Mouse (Mus musculus): ENCODE results near the gene Gm42420. TPM values are rescaled to one million over a fixed set of nuclear protein-coding genes. Genes with fewer than 3 reads are reported as not detected.

The Gm42420 gene
- total and polyA plus RNA-seq, 2 experiments from 2014 or later: 0.53 TPM; not detected in 1

- no peaks in the 10 kb centered on the region for H3K9me3 ChIP-seq (ENCODE audit: low read length)
- peaks cover 11% of the 10 kb centered on the region; the same call in 1 of the 2 replicates for H3K4me1 ChIP-seq (ENCODE audit: insufficient read depth)
- H3K4me3 ChIP-seq (ENCODE audit: low read depth, low read length): no peak overlapping the region
- no peak overlapping the region for H3K9ac ChIP-seq
- no peak overlapping the region for H3K27ac ChIP-seq (ENCODE audit: low read depth, low read length)
- WGBS: 82% methylated on average over 3 of the region's 3 CpGs
- no peaks in the 10 kb centered on the region for H3K27me3 ChIP-seq (ENCODE audit: insufficient read depth, low read length)
- no peak overlapping the region for H3K4me2 ChIP-seq (ENCODE audit: low read depth)
- no peak for TF ChIP-seq CTCF (IDR thresholded peaks at IDR 0.05; ENCODE audit: low read depth)
- ATAC-seq: no peak
- H3K36me3 ChIP-seq (ENCODE audit: insufficient read depth): no peaks in the 10 kb centered on the region
- DNase-seq: no peak
Measured at GRCm38 (mm10) chr6:39570426-39570825, 15.1 kb upstream of the Gm42420 start.

DNA sequence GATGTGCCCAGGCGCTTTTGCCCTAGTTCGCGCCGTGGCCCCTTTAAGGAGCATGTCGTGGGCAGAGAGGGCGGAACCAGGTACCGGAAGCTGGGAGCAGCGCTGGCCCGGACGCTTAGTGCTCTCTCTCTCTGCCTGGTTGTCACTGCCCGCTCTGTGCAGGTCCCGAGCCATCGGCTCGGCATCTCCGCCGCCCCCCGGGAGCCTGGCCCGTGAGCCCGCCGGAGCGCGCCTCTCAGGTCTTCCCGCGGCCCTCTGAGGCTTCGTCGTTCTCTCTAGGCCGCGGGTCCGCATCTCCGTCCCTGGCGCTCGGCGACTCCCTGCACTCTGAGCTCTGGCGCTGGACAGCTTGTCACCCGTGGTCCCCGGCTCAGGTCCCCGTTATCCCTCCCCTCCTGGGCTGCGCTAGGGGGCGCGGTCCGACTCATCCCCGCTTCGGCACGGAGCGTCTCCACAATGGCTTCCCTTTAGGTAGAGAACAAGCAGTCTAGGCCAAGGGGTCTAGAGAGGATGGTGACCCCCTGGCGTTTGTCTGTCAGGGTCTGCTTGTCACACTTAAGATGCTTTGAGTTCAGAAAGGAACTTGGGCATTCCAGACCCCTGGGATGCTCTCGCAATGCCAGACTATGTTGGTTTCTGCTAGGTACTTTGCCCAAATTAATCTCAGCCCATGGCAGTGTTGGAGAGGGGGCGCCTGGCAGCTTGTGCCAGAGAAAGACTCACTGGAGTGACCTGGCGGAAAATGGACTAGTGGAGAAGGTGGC is 11.6 kb upstream of the Gm42420 start, which contains the start of gene Adck2:
Gene Adck2 (plus strand): TSS at position 83 of the 764 bp plus-strand sequence.
- H3K4me2 ChIP-seq (ENCODE audit: low read depth): peak within 1 kb of the TSS; percentile 89
- under 1% methylated on average over 49 of the region's 49 CpGs for WGBS
- no peaks in the 10 kb centered on the region for H3K9me3 ChIP-seq (ENCODE audit: low read length)
- ATAC-seq (peak; percentile 97), DNase-seq (peak; percentile 84)
- H3K4me3 ChIP-seq (ENCODE audit: low read depth, low read length): peak within 1 kb of the TSS; percentile 66
- H3K27ac ChIP-seq (ENCODE audit: low read depth, low read length): peak within 1 kb of the TSS; percentile 90
- H3K27me3 ChIP-seq (ENCODE audit: insufficient read depth, low read length): no peaks in the 10 kb centered on the region
- H3K36me3 ChIP-seq (ENCODE audit: insufficient read depth): peaks cover 21% of the 10 kb centered on the region
- peaks cover 11% of the 10 kb centered on the region; the same call in 1 of the 2 replicates for H3K4me1 ChIP-seq (ENCODE audit: insufficient read depth)
- TF ChIP-seq CTCF (IDR thresholded peaks at IDR 0.05; ENCODE audit: low read depth): peak; percentile 64
- peak within 1 kb of the TSS; percentile 88 for H3K9ac ChIP-seq

DNA sequence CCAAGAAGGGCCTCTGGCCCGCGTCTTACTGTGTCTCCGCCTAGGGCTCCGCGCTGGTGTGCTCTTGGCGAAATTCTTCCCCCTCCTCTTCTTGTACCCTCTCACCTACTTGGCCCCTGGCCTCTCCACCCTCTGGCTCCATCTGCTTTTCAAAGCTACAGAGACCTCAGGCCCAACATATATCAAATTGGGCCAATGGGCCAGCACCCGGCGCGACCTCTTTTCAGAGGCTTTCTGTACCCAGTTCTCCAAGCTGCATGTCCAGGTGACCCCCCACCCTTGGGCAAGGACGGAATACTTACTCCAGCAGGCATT is 11.0 kb upstream of the Gm42420 start:
- H3K9me3 ChIP-seq (ENCODE audit: low read length): no peaks in the 10 kb centered on the region
- no peak for ATAC-seq

GRCm38 (mm10) chr6:39574951-39575350 is 10.6 kb upstream of the Gm42420 start:
- Histone ChIP-seq H3K4me2 (ENCODE audit: low read depth) (peak overlapping the region; percentile 89), H3K4me3 (ENCODE audit: low read depth, low read length) (no peak overlapping the region), H3K27me3 (ENCODE audit: insufficient read depth, low read length) (no peaks in the 10 kb centered on the region), H3K27ac (ENCODE audit: low read depth, low read length) (no peak overlapping the region; the same call in 1 of the 2 replicates), H3K4me1 (ENCODE audit: insufficient read depth) (peaks cover 11% of the 10 kb centered on the region; the same call in 1 of the 2 replicates), H3K9ac (peak overlapping the region; percentile 88; the same call in 1 of the 2 replicates), H3K9me3 (ENCODE audit: low read length) (no peaks in the 10 kb centered on the region), H3K36me3 (ENCODE audit: insufficient read depth) (peaks cover 30% of the 10 kb centered on the region)
- WGBS: 76% methylated on average over 7 of the region's 7 CpGs
- DNase-seq: no peak
- TF ChIP-seq CTCF (IDR thresholded peaks at IDR 0.05; ENCODE audit: low read depth): no peak
- no peak for ATAC-seq

More for the DNA sequence above, 11.0 kb upstream of the Gm42420 start:
- Histone ChIP-seq H3K9ac (peak overlapping the region; percentile 88), H3K4me2 (ENCODE audit: low read depth) (peak overlapping the region; percentile 89), H3K27ac (ENCODE audit: low read depth, low read length) (peak overlapping the region; percentile 90), H3K4me3 (ENCODE audit: low read depth, low read length) (peak overlapping the region; percentile 66), H3K36me3 (ENCODE audit: insufficient read depth) (peaks cover 26% of the 10 kb centered on the region), H3K4me1 (ENCODE audit: insufficient read depth) (peaks cover 11% of the 10 kb centered on the region; the same call in 1 of the 2 replicates), H3K27me3 (ENCODE audit: insufficient read depth, low read length) (no peaks in the 10 kb centered on the region)
- DNase-seq: no peak
- no peak for TF ChIP-seq CTCF (IDR thresholded peaks at IDR 0.05; ENCODE audit: low read depth)
- 15% methylated on average over 10 of the region's 10 CpGs for WGBS

GRCm38 (mm10) chr6:39579552-39579951 is 6.0 kb upstream of the Gm42420 start:
- H3K9me3 ChIP-seq (ENCODE audit: low read length): no peaks in the 10 kb centered on the region
- no peak overlapping the region for H3K4me2 ChIP-seq (ENCODE audit: low read depth)
- ATAC-seq: no peak
- peaks cover 69% of the 10 kb centered on the region for H3K36me3 ChIP-seq (ENCODE audit: insufficient read depth)
- peaks cover 7% of the 10 kb centered on the region; the same call in 1 of the 2 replicates for H3K4me1 ChIP-seq (ENCODE audit: insufficient read depth)
- TF ChIP-seq CTCF (IDR thresholded peaks at IDR 0.05; ENCODE audit: low read depth): no peak
- no peaks in the 10 kb centered on the region for H3K27me3 ChIP-seq (ENCODE audit: insufficient read depth, low read length)
- no peak overlapping the region for H3K9ac ChIP-seq
- 93% methylated on average over 7 of the region's 7 CpGs for WGBS
- no peak overlapping the region for H3K27ac ChIP-seq (ENCODE audit: low read depth, low read length)
- H3K4me3 ChIP-seq (ENCODE audit: low read depth, low read length): no peak overlapping the region
- DNase-seq: no peak

GRCm38 (mm10) chr6:39580558-39580957 is 5.0 kb upstream of the Gm42420 start:
- no peaks in the 10 kb centered on the region for H3K4me1 ChIP-seq (ENCODE audit: insufficient read depth)
- 85% methylated on average over 2 of the region's 2 CpGs for WGBS
- no peak overlapping the region for H3K27ac ChIP-seq (ENCODE audit: low read depth, low read length)
- H3K27me3 ChIP-seq (ENCODE audit: insufficient read depth, low read length): no peaks in the 10 kb centered on the region
- no peak overlapping the region for H3K4me3 ChIP-seq (ENCODE audit: low read depth, low read length)
- DNase-seq (no peak), ATAC-seq (no peak)
- TF ChIP-seq CTCF (IDR thresholded peaks at IDR 0.05; ENCODE audit: low read depth): no peak
- no peak overlapping the region for H3K9ac ChIP-seq
- no peak overlapping the region for H3K4me2 ChIP-seq (ENCODE audit: low read depth)
- H3K9me3 ChIP-seq (ENCODE audit: low read length): no peaks in the 10 kb centered on the region
- peaks cover 72% of the 10 kb centered on the region for H3K36me3 ChIP-seq (ENCODE audit: insufficient read depth)

DNA sequence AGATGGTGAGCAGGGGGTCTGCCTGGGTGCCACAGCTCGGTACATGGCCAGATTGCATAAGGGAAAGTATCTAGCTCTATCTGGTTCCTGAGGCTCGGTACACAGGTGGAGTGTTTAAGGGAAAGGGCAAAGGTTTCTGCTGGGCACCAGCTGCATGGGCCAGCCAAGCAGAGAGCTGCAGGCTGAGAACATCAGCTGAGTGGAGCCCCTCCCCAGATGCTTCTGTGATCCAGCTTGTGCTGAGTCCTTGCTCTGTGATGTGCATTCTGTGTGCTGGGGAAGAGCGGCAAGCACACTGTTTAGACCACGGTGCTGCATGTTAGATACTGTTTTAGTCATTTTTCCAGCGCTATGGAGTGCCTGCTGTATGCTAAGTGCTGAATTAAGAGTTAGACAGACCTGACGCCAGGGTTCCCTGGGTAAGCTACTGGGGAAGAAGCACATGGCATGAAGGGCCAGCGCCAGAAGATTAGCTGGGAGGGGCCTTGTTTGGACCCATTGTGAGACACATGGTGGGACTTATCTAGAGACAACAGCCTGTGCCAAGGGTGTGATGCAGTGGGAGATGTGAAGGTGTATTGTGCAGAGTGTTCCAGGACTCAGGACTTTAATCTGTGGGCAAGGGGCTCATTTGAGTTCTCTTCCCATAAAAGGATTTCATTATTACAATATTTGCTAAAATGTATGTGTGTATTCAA is 4.3 kb upstream of the Gm42420 start:
- ATAC-seq: no peak
- no peaks in the 10 kb centered on the region for H3K27me3 ChIP-seq (ENCODE audit: insufficient read depth, low read length)
- no peak overlapping the region for H3K4me3 ChIP-seq (ENCODE audit: low read depth, low read length)
- no peak for DNase-seq
- no peak overlapping the region for H3K9ac ChIP-seq
- H3K9me3 ChIP-seq (ENCODE audit: low read length): no peaks in the 10 kb centered on the region
- no peak overlapping the region for H3K4me2 ChIP-seq (ENCODE audit: low read depth)
- peaks cover 75% of the 10 kb centered on the region for H3K36me3 ChIP-seq (ENCODE audit: insufficient read depth)
- H3K4me1 ChIP-seq (ENCODE audit: insufficient read depth): no peaks in the 10 kb centered on the region
- H3K27ac ChIP-seq (ENCODE audit: low read depth, low read length): no peak overlapping the region
- TF ChIP-seq CTCF (IDR thresholded peaks at IDR 0.05; ENCODE audit: low read depth): no peak
- 84% methylated on average over 7 of the region's 7 CpGs for WGBS

Data from forebrain, postnatal 0 days (tissue).